Mouse (Mus musculus) B cell, adult 2 months (primary cell): ENCODE measurements around the gene Hlcs.

Experiments used
- DNase-seq, 2 experiments: peaks; one replicate each; pipeline ENCODE4 v3.0.0; 2022

Hlcs gene

DNA sequence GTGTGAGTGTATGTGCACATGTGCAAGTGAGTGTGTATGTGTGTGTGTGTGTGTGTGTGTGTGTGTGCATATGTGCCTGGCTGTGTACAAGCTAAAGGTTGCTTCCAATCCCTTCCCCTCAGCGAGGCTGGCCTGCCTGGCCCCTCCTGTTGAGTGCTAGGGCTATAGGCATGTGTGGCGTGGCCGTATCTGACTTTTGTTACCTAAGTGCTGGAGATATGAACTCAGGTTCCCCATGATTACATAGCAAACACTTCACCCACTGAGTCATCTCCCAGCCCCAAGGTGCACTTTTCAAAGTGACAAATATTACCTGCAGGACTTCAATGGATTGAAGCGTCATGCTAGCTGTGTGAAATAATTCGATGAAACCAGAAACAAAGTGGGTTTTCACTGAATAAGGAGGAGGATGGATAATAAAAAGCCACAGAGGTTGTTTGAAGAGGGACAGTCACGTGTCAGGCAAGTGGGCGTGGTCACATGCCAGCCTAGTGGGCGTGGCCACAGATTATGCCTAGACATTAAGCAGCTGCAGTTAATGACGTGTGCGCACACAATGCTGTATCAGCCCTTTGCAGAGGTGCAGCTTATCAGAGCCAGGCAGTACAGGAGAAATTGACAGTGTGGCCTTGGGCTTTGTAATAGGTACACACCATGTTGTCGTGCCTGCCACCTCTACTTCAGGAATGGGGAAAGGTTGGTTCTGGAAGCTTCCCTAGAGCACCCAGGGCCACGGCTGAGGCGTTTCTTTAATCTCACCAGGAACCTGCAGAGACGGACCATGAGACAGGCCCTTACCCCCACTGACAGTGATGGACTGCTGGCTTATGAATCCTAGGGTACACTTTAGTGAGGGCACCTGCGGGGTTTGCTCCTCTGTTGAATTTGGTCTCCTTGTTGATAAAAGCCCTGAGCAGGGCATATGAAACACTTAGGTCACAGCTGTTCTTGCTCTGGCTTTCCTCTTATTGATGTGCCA lies 163.0 kb downstream of the Hlcs start:
- DNase-seq, result peak in 1 of 2 experiments; percentile 20

DNA sequence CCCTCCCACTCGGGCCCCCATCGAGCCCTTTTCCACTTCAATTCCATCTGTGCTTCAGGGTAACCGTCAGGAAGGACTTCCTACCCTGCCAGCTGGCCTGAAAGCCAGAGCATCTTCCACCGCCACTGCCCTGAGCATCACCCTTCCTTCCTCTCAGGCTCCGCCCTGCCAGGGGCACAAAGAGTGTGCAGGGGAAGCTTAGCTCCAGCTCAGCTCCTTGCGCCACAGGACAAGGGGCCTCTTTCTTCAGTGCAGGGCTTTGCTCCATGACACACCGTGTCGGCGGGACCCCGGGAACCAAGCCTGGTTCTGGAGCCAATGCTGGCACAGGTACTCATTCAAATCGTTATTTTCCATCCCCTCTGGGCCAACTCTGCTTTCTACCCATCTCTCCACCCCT lies 165.2 kb downstream of the Hlcs start:
- DNase-seq, result no peak

DNA sequence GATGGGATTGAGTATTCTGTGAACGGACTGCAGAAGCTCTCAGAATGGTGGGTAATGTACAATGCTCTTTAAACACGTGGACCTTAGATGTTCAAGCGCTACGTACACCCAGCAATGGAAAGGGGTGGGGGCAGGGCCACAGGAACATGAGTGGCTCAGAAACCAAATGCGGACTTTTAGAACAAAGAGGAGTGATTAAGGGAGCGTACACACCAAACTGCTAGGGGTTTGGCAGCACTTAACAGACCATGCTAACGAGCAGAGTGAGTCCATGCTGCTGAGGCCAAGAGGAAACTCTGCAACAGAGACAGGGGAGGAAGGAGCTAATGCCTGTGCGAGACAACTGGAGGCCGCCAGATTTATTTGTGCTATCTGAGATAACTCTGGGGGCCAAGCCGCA lies 170.0 kb downstream of the Hlcs start:
- DNase-seq, result no peak

DNA sequence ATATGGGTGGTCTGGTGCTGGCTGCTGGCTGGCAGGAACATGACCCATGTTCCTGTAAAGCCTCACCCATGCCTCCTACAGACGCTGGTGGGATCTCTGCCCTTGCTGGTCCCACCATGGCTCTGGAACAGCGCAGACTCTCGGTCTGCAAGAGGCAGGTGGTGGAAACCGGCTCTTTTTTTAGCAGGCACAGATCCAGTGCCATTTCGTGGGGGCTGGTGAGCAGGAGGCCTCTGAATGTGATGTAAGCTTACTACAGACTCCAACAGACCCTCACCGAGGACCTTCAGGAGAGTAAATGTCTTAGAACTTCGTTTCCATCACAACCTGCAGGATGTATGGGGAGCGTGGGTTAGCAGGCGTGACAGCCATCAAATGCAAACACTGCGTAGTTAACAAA lies 172.6 kb downstream of the Hlcs start:
- no peak for DNase-seq

DNA sequence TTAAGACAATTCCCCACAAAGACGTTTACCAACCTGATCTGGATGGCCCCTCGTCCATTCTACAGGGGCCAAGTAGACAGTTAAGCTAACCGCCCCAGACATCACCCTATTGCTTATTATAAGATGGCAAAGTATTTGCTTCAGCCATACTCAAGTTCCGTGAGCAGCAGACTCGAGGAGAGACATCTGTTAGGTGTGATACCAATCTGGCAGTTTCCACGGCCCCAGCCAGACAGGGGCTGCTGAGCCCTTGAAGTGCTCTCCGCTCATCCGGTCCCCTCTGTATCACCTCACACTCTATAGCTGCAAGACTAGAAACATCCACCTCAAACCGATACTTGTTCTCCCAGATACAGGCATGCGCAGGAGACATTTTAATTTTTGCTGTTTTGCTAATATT lies 179.2 kb downstream of the Hlcs start:
- no peak for DNase-seq

DNA sequence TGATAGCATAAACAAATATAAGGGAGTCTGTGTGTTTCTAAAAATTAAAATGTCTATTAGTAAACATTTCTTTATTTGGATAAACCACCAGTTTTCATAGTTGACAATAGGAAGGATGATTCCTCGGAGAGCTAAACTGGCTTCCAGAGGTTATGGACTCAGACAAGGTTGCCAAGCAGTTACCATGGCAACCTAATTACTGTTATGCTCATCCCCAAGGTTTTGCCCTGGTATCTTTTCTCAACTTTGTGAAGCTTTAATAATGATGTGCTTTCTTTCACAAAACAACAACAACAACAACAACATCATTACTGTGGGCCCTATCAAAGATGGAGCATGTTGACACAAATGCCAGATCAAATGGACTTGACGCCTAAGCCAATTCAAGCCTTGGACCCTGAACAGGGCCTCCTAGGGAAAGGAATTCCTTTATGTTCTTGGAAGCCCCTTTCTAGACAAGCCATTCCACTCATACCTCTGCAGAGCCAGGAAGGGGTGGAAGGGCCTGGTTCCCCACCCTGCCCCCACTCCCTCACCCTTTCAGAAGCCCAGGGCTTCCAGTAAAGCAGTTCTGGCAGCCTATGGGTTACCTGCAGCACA lies 185.0 kb downstream of the Hlcs start:
- no peak for DNase-seq

DNA sequence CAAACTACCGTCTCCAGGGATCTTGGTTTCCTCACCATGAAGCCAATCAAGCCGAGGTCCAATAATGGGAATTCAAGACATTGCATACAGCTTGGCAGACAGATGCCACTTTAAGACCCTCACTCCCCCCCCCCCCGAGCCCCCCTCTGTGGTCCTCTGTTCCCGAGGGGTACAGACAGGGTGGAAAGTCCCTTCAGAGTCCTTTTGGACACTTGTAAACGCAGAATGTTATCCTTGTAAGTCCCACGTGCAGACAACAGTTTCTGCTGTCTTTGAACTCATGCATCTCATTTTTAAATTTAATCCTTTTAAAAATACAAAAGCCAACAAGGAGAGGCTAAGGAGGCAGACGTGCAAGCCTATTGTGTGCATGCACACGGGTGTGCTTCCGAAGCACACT lies 187.2 kb downstream of the Hlcs start:
- no peak for DNase-seq

DNA sequence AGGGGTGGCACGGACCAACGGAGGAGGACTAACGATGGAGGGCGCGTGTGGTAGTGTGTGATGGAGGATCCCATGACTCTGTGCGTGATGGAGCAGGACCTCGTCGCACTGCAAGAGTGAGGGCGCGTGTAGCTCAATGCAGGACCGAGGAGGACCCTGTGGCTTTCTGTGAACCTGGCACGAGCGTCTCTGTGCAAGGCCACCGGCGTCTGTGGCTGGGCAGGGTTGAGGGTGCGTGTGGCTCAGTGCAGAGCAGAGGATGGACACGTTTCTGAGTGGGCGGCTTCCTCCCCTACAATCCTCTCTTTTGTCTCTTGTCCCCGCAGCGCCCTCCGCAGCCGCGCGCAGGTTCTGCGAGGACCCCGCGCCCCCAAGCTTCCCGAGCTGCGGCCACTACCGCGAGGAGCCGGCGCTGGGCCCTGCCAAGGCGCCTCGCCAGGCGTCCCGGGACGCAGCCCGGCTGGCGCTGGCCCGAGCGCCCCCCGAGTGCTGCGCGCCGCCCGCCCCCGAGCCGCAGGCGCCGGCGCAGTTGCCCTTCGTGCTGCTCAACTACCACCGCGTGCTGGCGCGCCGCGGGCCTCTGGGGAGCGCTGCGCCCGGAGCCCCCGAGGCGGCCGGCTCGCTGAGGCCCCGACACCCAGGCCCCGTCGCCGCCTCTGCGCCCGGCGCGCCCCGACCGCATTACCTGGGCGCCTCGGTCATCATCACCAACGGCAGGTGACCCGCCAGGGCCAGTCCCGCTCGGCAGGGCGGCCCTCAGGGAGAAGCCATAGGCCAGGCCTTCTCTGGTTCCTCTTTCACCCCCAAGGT lies 188.0 kb downstream of the Hlcs start:
- no peak for DNase-seq

DNA sequence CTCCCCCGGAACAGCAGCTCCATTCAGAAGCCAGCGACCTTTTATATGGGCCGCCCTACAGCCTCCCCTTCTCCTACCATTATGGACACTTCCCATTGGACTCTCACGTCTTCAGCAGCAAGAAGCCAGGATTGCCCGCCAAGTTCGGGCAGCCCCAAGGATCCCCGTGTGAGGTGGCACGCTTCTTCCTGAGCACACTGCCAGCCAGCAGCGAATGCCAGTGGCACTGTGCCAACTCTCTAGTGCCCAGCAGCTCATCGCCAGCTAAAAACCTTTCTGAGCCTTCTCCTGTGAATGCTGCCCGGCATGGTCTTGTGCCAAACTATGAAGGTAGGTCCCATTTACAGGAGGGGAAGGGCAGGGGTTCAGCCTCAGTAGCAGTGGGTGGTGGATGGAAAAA lies 190.1 kb downstream of the Hlcs start:
- no peak for DNase-seq

DNA sequence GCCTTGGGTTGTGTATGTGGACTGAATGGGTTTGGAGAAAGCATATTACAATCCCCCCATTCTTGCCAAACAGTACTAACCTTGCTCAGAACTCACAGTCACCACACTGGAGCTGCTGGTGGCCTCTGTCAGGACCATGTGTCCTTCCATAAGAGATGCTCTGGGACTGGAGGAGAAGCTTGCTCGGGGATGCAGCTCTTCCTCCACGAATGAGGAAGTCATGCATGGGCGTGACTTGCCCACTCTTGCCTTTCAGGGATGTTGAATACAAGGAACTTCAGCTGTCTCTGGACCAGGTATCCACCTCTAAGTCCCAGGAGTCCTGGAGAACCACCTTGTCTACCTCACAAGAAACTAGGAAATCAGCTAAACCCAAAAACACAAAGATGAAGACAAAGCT lies 191.0 kb downstream of the Hlcs start:
- no peak for DNase-seq

DNA sequence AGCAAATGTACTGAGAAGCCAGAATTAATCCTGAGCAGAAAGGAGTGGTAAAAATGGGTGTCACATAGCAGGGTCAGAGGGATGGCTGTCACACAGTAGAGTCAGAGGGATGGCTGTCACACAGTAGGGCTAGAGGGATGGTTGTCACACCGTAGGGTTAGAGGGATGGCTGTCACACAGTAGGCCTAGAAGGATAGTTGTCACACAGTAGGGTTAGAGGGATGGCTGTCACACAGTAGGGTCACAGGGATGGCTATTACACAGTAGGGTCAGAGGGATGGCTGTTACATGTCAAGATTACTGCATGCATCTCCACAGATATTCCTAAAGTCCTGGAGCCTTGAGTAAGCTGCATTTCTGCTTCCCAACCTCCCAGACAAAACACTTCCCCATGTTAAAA lies 195.0 kb downstream of the Hlcs start:
- no peak for DNase-seq

DNA sequence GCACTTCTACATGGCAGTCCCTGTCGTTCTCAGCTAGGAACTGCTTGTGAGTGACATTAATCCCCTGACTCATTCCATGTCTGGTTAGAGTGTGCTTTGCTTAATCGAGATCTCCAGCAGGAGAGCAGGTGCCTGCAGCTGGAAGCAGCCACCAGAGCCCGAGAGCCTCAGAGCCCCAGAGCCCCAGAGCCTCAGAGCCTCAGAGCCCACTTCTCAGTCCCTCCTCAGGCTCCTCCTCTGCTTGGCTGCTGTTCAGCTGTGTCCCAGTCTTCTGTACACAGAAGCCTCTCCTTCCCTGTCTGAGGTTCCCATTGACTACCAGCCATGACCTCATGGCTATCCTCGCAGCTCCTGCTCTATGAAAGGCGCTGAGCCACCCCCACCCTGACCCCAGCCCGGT lies 196.0 kb downstream of the Hlcs start:
- no peak for DNase-seq

DNA sequence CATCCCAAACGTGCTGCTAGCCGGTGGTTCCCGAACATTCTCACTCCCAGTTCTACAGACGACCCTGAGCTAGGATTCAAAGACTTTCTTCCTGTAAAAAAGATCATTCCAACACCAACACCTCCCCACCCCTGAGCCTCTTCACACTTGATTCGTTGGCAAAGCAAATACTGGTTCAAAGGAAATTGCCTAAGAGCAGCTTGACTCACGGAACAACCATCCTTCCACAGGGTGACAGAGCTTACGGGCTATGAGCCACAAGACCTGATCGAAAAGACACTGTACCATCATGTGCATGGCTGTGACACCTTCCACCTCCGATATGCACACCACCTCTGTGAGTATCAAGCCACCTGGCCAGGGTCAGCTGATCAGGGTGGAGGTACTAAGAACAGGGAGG lies 198.7 kb downstream of the Hlcs start:
- DNase-seq, result no peak

DNA sequence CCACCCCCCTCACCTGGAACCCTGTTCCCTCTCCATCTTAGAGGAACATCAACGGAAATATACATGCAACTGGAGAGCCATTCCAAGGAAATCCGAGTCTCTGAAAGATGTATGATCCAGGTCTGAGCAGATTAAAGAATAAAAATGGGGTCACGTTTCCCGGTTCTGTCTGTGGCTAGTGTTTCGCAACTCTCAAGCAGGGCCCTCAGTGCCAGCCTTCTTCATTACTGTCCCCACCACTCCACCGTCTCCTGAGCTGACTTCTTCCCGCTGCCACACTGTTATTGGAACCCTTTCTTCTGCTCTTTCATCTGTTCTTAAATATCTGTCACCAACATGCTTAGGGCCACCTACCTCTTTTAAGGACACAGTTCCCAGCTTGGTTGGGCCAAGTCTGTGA lies 200.2 kb downstream of the Hlcs start:
- DNase-seq, result no peak

DNA sequence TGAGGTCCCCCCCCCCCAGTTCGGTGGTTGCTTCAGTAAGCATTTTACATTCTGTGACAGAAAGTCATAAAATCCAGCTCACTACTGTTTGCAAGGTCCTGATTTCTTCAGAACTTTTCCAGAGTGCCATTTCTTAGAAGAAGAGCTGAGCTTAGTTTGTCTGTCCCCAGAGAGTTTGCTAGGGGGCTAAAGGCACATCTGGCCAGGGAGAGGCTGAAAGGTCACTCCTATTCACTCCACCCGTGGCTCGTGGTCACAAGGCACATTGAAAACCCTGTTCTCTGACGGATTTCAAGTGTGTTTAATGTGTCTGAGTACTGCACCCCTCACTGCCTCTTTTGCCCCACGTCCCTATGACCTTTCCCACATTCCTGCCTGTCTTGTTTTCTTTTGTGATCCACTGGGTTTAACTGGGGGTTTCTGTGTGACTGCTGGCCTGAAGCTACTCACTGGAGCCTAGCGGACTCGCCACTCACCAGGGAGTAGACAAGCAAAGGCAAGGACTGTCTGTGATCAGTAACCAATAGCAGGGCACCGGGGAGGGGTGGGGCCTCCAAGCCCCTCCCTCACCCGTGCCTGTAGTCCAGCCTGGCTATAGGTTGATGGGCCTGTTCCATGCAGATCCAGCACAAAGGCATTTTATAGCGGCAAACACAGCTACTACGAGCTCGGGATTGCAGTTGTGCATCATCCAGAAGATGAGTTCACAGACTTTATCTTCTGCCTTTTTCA lies 215.5 kb downstream of the Hlcs start:
- DNase-seq, result peak; percentile 13 to 18

DNA sequence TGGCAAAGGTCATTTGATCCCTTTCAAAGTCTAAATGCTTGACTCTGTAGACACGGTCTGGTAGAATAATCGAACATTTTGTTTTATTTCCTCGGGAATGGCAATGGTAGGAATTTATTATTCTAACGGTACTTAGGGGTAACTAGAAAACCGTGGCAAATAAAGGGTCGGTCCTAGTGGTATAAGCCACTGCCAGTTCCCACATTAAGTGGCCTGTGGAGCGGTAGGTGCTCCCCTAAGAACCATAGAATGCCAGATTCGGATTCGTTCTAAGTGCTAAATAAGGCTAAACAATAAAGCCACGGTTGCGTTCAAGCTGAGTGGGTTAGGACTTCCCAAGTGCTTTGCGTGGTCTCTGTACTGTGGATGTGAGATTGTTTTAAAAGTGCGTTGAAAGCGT lies 216.9 kb downstream of the Hlcs start:
- DNase-seq, result peak; percentile 26

DNA sequence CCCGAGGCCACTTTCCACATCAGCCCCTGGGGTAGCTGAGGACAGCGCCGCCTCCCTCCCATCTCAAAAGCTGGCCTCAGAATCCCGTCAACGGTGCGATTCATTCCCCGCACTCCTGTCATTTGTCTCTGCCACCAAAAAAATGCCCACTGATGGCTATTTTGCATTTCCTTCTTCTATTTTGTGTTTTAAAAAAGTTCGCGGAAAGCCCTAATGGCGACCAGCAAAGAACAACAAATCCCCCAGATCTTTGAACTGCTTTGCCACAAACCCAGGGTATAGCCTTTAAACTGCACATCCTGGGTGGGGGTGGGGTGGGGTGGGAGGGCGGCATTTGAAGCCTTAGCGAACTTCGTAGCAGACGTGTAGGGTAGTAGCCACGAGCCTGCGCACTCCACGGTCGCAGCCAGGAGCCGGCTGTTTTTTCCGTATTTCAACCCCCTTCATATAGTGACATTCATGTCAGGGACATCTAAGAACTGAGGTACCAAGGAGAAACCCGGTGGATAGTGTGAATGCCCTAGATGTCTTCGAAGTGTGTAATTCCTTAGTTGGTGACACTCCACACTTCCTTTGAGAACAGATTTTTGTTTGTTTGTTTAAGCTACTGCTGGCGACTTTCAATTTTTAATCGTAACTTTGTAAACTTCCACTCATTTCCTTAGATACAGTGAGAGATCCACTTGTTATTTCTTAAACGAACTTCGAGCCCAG lies 218.1 kb downstream of the Hlcs start:
- peak; percentile 29 to 30 for DNase-seq

DNA sequence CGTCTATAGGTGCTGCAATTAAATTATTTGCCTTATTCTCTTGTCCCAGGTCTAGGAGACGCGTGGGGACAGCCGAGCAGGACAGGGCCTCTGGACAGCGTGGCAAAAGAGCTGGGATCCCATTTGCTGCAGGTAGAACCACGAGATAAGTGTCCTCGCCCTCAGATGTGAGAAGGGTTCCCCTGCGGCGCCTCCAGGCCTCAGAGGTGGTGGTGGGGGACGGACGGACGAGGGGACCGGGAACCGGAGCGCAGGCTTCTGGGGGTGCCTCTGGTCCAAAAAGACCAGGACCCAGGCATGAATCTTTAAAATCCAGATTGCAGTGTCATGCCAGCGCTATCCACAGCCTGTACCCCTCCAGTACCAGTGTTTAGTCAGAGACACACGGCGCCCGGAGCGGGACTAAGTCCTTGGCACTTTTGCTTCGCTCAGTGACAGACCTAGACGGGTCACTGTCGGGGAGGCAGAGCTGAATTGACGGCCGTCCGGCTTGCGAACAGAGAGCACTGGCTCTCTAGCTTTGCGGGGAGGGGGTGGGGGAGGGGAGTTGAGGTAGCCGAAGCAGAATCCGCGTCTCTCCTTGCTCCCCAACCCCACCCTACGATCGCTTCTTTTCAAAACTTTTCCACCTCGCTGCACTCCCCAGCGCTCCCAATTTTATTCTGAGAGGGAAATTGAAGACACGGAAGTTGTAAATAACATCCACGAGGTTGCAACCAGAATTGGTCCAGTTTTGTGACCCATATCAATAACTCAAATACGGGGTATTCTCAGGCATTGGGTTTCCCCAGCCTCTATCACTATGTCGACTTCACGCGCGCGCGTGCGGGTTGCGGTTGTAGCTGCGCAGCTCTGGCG lies 218.9 kb downstream of the Hlcs start:
- DNase-seq, result no peak

DNA sequence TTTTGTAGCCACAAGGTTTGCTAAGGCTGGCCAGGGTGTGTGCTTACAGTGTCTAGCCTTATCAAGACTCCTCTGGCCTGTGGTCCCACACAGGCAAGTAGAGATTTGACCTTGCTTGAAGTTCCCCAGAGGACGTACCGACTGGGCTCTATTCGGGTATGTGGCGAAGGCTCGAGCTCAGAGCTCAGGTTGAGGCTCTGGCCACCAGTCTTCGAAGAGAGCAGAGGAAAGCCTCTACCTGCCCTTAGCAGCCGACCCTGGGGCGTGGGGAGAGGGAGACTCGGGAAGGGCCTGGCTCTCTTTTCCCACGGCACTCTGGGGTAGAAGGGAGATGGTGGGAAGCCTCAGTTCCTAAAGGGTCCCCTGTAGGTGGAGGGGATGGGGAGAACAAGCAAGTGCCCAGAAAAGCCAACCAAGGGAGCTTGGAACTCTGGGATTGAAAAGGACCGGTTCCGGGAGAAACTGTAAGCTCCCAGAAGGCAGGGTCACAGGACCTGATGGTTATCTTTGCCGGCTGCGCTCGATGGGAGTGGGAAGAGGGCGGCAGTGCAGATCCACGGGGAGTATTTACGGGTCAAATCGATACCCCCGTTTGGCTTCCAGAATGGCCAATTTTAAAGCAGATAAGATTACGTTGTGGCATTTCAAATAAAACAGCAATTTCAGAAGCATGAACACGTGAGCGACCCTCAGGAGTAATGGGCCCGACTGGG lies 220.1 kb downstream of the Hlcs start:
- peak; percentile 19 to 40 for DNase-seq

DNA sequence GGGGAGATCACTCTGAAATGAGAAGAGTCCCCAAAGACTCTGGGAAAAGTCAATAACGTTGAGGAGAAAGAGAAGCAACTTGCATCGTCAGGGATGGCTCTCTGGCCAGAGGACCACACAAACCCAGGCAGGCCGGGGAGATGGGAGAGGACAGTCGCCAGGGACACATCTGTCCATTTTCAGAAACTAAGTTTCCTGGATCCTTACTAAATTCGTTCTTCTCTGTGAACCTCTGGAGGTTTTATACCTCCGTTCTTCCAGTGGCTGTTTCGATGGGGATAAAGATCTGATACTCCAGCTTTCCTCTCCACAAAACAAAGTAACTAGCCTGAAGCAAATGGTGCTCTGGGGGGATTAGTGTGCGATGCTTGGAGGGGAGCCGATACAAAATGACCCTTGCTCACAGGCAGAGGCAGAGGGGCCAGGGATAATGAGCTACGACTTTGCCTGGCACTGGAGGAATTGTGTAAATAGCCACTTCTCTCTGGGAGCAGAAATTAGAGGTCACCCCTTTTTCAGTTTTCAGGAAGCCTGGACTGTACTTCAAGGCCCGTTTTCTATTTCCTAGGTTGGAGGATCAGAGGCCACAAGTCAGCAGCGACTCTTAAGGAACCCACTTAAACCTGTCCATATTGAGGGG lies 220.7 kb downstream of the Hlcs start:
- DNase-seq, result peak in 1 of 2 experiments; percentile 23
